Mouse (Mus musculus) C2C12 (cell line): Measurements from ENCODE around the gene Nrg4.

ENCODE experiments used
- CEBPB ChIP-seq: IDR thresholded peaks from one replicate; pipeline ENCODE4 v1.6.1; 2011; ENCODE audit warnings: low read depth, mild to moderate bottlenecking, control low read depth, moderate library complexity
- CTCF ChIP-seq: IDR thresholded peaks from one replicate; pipeline ENCODE4 v1.5.1; 2011; ENCODE audit not compliant: control insufficient read depth, insufficient read depth, insufficient read length
- MAX ChIP-seq: IDR thresholded peaks from one replicate; pipeline ENCODE4 v1.6.1; 2011; ENCODE audit warnings: mild to moderate bottlenecking, control low read depth
- USF1 ChIP-seq: IDR thresholded peaks from one replicate; pipeline ENCODE4 v1.6.1; 2011; ENCODE audit warnings: low read depth, mild to moderate bottlenecking, control low read depth, moderate library complexity

DNA sequence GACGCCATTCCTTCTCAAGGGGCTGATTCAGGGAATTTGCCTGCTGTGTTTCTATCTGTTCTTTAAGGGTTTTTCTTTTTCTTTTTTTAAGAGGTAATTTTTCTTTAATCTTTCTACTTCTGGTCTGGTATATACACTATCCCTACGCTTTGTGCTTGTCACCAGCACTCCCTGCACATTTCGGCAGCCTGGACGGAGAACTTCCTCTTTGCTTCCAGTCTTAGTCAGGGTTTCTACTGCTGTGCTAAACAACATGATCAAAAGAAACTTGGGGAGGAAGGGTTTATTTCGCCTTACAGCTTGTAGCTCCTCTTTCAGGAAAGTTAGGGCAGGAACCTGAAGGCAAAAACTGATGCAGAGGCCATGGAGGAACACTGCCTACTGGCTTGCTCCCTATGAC lies 18.2 kb downstream of the Nrg4 start:
- TF ChIP-seq MAX (no peak), CTCF (no peak), CEBPB (no peak), USF1 (no peak)
